Mouse (Mus musculus) lung, postnatal 14 days (tissue): Measurements from ENCODE around the gene Arhgap42.

Experiments used
- DNase-seq: peaks from one replicate; pipeline ENCODE4 v3.0.0; 2021

The Arhgap42 gene

DNA sequence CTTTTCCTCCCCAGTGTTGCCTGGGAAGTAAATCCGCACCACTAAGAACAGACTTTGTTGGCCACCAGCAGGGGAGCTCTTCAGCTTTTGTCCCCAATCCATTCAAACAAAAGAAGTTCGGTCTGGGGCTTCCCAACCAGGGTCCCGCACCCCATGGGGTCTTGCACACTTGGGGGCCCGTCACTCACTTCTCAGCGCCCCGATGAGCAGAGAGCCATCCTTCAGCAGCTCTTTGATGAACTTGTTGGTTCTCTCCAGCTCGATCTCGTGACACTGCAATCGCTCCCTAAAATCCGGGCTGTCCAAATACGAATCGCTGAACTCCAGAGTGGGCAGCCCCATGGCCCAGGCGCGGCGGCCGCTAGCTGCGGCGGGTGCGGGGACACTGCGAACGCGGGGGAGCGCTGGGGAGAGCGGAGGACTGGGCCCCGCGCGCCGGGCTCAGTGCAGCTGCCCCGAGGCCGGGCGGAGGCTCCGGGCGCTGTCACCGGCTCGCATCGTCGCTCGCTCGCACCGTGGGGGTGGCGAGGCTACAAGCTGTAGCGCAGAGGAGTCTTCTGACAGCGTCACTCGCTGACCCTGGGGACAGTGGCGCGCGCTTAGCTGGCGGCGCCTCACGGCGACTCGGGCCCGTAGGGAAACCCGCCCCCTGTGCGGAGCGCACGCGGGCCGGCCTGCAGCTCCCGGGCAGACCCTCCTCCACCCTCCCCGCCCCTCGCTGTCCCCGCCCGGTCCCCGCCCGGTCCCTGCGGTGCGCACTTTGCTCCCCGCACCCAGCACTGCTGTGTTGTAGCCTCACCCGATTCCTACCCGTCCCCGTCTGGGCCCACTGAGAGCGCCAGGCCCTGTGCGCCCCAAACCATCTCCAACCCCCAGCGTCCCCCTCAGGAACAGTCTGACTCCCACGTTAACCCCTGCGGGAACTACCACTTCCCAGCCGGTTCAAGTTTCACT is at the start of gene Arhgap42:
Arhgap42 (minus strand) TSS at position 664 of the 954 bp plus-strand sequence.
- peak; percentile 69 for DNase-seq

DNA sequence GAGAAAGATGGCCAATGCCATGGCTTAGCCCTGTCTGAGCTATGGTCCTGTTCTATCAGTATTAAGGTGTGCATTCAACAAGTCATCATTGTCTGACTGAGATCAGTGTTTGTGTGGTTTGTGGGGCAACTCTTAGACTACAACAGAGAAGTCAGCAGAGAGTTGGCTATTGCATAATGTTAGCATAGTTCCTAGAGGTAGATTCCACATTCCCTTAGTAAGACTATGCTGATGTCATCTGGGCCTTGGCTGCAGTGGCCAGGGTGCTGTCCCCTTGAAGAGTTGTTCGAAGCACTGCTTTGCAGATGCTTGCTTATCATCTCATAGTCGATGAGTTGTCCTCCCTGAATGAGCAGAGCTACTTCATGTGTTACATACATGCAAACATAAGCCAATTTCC is 49.2 kb upstream of the Arhgap42 start:
- DNase-seq: no peak

DNA sequence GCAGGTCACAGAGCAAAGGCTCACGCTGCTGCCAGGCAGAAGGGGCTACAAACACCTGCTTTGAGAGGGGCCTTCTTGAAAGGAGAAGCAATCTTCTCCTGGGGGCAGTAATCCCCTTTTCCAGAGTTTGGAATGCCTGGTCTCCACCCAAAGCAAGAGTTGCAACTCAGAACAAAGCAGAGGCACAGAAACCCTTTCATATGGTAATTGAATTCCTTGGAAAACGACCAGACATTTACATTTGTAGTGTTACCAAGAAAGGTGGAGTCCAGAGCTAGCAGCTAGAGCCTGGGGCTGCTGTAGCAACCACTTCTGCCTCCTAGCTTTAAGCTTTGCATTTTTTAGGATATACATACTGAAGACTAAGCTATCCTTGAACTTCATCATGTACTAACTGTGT is 30.4 kb upstream of the Arhgap42 start:
- DNase-seq: no peak

DNA sequence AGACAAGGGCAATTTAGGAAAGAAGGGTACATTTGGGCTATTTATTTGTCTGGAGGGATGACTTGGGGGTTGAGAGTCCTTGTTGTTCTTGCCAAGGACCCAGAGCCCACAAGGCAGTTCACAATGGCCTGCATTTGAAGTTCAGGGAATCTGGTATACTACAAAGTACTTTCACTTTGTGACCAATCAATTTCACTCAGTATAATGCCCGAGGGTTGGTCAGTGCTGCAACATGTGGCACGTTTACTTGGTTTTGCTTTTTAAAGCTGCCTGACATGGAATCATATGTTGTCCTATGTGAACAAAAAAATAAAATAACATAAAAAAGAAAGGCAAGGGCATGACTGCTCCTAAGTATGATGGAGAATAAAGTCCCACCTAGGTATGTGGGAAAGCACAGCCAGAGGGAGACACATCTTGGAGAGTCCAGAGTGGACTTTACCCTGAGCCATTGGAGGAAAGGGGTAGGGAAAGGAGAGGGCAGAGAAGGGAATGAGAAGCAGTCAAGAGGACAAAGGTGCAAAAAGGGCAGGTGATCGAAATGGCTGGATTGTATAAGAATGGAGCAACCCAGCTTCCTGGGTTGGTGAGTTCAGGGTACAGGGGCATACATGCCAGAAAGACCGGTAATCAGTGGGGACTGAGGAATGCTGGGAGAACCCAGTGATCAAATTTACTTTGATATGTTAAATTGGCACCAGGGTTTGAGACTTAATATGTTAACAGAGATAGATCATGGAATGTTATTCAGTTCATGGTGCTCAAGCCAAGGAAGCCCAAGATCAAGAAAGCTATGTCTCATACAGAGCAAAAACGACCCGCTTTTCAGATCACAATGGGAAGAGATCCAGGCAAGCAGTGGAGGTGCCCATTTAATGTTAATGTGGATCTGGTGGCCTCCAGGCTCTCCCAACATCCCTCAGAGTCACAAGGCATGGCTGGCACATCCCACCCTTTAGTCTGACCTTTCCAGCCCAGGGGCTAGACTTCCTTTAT is 29.0 kb upstream of the Arhgap42 start:
- no peak for DNase-seq

DNA sequence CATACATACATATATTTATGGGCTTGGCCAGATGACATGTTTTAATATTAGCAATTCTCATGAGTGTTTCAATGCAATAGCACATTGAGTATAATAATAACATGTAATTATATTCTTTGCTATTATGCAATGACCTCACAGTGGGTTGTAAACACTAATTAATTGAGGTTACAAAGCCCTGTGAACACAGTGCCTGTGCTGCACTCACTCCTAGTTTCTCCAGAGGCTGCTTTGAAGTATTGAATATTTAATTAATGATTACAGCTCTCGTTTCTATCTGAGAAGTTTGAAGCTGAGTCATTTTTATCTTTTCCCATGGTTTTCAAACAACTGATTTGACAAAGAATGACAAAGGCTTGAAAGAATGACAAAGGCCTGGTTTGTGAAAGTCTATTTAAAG is 24.6 kb upstream of the Arhgap42 start:
- no peak for DNase-seq

DNA sequence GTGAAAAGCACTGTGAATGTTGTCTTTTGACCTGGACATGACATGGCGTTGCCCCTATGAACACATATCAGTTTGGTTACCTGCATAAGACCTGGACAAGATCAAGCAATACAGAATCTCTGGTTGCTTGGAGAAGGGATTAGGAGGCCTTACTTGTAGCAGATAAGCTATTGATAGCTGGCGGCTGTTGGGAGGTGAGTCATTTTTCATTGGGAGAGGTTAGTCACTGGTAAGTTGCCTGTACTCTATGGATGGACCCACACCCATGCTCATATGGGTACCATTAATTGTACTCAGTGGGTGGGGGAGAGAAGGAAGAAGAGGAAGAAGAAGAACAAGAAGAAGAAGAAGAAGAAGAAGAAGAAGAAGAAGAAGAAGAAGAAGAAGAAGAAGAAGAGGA is 23.6 kb upstream of the Arhgap42 start:
- DNase-seq: no peak

DNA sequence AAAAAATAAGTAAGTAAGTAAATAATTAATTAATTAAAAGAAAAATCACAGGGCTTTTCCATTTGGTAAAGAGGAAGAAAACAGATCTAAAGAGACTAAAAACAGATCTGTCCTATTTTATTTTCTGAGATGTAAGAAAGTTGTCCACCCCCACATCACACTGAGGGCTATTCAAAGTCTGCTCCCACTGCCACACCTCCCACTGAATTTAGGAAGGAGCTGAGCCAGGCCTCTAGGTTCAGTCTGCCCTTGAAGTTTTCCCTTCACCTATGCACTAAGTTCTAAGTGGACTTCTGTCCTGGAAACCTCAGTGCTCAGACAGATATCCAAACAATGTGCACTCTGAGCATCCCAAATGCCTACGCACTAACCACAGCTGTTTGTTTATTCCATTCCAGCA is 15.9 kb upstream of the Arhgap42 start:
- no peak for DNase-seq

DNA sequence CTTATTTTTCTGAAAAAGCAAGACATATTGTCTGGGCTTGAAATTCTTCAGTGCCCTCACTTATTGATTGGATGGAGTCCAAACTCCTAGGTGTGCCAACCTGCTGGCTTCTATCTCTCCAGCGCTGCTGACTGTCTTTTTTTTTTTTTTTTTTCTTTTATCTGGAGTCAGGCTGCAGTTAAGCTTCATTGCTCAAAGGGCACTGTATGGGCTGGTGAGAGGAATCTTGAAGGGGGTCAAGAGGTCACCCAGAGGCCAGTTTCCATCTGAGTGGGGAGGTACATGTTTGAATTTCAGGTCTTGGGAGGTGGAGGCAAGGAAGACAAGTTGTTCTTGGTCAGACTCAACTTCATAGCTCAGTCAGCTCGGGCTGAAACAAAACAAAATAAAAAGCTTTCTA is 9.6 kb upstream of the Arhgap42 start:
- no peak for DNase-seq

DNA sequence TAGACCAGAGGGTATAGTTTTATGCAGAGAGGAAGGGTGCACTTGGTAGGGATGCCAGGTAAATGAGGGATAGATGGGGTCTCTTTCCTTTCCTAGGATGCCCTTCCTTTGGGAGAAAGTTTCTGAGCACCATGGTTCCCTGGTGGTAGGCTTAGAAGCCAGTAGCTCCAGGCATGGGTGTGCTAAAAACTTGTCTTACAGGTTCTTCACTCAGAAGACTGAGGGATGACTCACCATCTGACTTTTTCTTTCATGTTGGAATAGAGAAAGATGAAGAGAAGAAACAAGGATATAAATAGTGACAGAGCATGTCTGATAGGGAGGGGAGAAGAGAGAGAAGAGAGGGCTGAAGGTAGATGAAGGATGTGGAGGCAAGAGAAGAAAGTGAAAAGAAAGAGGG is 7.1 kb upstream of the Arhgap42 start:
- DNase-seq: no peak

DNA sequence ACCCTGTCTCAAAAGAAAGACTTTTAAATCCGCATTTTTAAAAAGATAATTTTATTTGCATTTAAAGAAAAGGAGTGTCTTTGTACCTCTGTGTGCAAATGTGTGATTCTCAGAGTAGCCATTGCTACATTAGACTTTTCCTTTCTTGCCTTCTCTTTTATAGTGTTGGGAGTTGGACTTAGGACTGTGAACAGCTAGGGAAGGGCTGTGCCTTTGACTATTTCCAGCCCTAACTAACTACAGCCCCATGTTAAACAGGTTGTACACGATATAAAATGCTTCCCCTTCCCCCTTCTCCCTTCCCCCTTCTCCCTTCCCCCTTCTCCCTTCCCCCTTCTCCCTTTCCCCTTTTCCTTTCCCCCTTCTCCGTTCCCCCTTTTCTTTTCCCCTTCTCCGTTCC is 4.9 kb upstream of the Arhgap42 start:
- no peak for DNase-seq

DNA sequence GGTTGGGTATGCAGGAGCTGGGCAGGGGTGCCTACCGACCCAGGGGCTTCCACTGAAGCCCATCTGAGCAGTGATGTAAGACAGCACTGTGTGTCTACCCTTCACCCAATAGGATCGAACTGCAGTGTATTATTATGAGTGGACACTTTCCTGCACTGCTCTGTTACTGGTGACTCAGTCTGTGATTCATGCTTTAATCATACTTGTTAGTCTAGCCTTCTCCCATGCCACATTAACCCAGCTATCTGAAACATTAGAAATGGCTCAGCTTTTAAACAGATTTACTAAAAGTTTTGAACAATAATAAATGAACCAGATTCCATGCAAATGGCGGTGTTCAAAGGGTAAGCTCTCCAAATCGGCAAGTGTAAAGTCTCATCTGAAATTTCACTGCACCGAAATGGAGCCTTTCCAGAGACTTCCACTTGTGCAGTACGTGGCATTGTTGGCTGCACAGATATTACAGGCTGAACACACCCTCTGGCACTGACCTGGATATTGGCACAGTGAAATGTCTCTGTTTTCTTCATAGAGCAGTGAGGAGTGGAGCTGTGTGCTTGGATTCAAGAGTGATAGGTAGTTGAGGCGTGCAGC is 2.4 kb upstream of the Arhgap42 start:
- DNase-seq: no peak

DNA sequence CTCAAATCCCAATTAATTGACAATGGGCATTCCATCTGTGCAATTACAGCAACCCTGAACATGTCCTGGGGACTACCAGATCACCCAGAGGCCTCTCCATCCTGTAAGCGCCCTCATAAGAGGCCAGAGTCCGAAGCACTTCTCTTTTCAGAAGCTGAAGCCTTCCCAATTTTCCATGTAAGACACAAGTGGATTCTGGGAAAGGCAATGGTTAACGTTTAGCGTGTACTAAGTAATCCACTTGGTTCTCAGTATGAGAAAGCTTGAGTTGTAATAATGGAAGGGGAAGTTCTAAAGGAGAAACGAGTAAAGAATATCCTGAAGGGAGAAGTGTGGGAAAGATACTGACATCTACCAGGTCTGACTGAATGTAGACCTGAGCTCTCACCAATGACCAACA is 1.4 kb downstream of the Arhgap42 start:
- no peak for DNase-seq

DNA sequence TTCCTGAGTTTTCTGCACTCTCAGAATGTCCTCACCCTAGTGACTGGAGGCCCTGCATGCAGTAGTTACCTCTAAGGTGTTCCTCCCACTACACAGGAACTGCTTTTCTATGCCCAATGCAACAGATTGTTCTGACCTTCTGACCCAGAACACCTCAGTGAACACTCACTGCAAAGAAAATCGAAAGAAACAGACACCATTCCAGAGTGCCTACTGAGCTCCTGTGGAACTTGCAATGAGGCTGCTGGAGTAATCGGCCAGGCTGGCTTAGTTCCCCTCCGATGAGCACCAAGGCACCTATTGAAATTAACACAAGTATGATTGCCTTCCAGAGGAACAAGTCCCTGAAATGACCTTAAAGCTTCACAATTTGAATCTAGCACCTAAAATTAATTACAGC is 9.2 kb downstream of the Arhgap42 start:
- DNase-seq: no peak

DNA sequence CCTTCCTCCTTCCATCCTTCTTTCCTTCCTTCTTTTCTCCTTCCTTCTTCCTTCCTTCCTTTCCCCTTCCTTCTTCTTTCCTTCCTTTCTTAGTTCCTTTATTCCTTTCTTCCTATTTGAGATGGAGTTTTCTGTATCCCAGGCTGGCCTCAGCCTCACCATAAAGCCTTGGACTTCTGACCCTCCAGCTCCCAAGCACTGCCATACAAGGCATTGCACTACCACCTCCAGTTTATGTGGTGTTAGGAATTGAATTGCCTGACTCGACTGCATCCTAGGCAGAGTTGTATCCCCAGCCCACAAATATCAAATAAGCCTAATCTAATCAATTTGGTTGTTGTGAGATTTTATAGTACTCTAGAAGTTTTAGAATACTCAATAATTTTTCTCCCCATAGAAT is 14.1 kb downstream of the Arhgap42 start:
- no peak for DNase-seq

DNA sequence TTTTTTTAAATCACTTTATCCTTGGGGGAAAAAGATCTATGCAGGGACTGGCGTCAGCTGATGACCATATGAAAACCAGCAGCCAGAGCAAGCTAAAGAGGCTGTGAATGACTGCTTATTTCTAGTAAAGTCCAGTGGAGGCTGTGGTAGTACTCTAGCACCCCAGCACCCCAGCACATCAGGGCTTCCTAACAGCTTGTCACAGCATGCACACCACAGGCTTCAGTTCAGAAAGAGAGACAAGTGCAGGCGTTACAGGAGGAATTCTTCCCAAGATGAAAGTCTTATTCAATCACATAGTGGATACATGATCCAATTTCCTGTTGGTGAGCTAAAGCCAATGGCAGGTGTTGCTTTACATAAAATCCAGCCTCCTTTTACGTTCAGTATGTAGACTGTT is 15.5 kb downstream of the Arhgap42 start:
- no peak for DNase-seq

DNA sequence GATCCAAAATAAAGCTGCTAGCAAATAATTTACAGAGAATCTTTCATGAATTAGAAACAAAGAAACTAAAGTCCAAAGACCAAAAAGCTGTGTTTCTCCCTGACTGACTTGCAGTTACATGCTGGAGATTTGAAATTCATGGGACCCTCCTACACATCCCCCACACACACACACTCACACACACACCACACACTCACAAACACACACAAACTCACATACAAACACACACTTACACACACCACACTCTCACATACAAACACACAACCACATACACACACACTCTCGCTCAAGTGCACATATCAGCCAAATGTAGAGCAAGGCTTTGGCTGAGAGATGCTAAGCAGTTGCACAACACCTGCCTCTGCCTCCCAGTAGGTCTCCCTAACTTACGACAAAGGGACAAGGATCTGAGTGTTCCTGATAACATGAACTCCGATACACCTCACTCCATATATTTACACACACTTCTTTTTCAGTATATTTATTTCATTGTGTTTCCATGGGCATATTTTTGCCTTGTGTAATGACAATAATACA is 16.9 kb downstream of the Arhgap42 start:
- DNase-seq: no peak

DNA sequence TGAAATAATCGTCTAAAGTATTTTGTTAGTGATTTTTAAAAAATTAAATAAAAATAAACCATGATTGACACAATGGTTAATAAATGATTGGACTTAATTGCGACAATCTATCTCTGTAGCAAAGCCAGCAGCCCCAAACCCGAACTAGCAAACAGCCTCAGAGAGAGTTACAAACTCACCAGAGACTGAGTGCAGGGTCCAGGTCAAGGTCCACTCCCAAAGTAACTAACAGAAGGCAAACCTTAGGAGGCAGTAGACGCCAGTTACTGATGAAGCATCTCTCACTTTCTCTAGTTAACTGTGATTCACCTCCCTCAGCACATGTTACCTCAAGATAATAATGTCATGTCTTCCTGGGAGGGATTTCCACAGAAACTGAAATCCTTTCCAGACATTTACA is 17.7 kb downstream of the Arhgap42 start:
- no peak for DNase-seq

DNA sequence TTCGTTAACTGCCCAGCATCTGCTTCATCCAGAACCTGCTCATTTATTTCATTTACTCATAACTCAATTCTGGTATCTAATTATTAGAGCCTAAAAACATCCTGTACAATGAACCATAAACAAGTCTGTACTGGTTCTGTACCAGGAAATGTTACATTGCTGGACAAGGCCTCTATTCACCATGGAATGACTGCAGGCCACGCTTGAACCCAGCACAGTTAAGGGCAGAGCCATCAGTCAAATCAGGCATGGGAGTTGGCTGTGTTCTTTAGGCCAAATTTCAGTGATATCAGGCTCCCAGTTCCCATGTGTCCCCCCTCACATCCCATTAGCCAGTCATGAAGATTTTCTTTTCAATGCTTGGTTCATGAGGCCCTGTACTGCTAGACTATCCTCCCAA is 20.6 kb downstream of the Arhgap42 start:
- no peak for DNase-seq

DNA sequence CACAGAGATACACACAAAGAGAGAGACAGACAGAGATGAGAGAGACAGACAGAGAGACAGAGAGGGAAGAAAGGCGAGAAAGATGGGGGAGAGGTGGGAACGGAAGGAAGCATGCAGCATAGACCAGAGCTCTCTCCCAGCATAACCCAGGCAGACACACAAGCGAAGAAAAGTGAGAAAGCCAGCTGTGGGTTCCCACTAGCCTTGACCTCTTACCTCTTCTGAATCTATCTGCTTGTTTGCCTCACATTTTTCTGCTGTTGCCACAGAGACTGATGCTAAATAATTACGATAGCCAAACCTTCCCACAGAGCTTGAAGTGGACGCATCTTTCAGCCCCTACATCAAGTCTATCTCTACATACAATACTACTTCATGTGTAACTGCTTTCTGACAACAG is 24.1 kb downstream of the Arhgap42 start:
- DNase-seq: no peak

DNA sequence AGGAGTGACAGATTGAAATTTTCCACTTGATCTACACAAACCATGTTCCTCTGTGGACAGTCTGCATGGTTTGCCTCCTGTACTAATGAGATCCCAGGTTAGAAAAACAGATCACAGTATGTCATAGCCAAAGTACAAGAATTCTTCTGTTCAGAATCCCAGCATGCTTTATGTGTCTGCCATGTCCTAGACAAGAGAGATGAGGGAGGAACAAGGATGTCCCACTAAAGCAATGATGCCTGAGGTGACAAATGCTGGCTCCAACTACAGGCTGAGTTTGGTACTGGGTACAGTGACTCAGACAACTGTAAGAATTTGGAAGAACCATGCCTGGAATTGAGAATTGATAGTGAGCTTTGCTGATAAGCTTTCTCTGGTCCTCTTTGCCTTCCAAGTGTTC is 24.6 kb downstream of the Arhgap42 start:
- DNase-seq: no peak

DNA sequence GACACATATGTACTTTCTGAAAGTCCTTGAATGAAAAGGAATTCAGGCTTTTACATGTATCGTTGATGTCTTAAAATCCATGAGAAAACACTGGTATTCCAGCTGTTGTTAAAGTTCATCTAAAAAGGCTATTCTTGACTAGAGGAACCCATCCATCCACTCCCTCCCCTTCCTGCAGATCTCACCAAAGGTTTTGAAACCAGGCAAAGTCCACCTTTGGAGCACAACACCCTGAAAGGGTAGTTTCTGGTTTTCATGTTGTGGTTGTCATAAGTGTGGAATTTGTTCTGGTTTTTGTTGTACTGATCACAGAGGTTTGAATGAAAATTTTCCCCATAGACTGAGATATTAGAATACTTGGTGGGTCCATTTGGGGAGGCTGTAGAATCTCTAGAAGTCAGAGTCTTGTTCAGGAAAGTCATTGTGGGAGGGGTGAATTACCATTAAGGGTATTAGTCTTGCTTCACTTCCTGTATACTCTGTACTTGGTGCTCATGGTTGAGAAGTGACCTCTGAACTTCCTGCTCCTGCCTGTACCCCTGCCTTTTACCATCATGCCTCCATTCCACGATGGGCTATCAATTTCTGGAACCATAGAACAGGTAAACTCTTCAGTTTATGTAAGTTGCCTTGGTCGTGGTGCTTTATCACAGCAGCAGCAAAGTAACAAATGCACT is 27.4 kb downstream of the Arhgap42 start:
- no peak for DNase-seq

DNA sequence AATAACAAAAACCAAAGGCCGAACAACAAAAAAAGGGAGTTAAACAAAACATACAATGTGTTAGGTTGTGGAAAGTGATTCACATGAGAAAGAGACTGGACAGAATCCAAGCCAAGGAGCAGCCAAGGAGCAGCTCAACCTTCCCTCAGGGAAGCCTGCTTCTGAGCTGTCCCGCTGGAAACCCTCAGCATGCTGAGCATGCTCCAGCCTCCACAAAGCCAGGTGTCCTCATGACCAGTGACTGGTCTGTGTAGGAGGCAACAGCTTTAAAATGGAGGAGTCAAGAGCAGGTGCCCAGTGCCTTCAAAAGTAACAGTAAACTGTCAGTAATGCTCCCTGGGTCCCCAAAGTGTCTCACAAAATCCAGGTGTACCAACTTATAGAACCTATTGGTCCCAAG is 28.4 kb downstream of the Arhgap42 start:
- no peak for DNase-seq
